Mouse (Mus musculus) hindbrain, embryonic 14.5 days (tissue): ENCODE measurements around the gene Mettl8. TPM values are rescaled to one million over a fixed set of nuclear protein-coding genes. Genes with fewer than 3 reads are reported as not detected.

Experiments used
- ATAC-seq: fragments of 200-750 bp; cut with Nextera tagmentation; 2 replicates; pipeline ENCODE4 v1.8.0; 2017; ENCODE audit warnings: moderate number of reproducible peaks, mild to moderate bottlenecking, moderate TSS enrichment, moderate library complexity; ENCODE audit not compliant: low FRiP score
- DNase-seq: peaks from one replicate; pipeline ENCODE4 v3.0.0-alpha.2; 2015; ENCODE audit warnings: low spot score
- H3K27ac ChIP-seq: fragments of 300-500 bp; sonication (generic); 2 replicates; pipeline ENCODE4 v1.5.1; 2014; ENCODE audit warnings: mild to moderate bottlenecking, moderate library complexity
- H3K27me3 ChIP-seq: fragments of 300-500 bp; sonication (generic); 2 replicates; pipeline ENCODE4 v1.6.1; 2014; ENCODE audit warnings: mild to moderate bottlenecking, low read length, mixed read lengths; ENCODE audit not compliant: control insufficient read depth, insufficient read depth
- H3K36me3 ChIP-seq: fragments of 300-500 bp; sonication (generic); replicated peaks from 2 replicates; pipeline ENCODE4 v1.6.1; 2014; ENCODE audit not compliant: control insufficient read depth, insufficient read depth
- H3K4me1 ChIP-seq: fragments of 300-500 bp; sonication (generic); replicated peaks from 2 replicates; pipeline ENCODE4 v1.6.1; 2014; ENCODE audit warnings: antibody characterized with exemption, low read length, mixed read lengths; ENCODE audit not compliant: control insufficient read depth, insufficient read depth
- H3K4me2 ChIP-seq: fragments of 300-500 bp; sonication (generic); replicated peaks from 2 replicates; pipeline ENCODE4 v1.6.1; 2014; ENCODE audit warnings: mild to moderate bottlenecking, moderate library complexity
- H3K4me3 ChIP-seq: fragments of 300-500 bp; sonication (generic); replicated peaks from 2 replicates; pipeline ENCODE4 v1.5.1; 2014; ENCODE audit warnings: mild to moderate bottlenecking, low read length
- H3K9ac ChIP-seq: fragments of 300-500 bp; sonication (generic); 2 replicates; pipeline ENCODE4 v1.6.1; 2014
- H3K9me3 ChIP-seq: fragments of 300-500 bp; sonication (generic); 2 replicates; pipeline ENCODE4 v1.6.1; 2016; ENCODE audit warnings: low read length; ENCODE audit not compliant: control insufficient read depth
- WGBS: fragments of 180-500 bp; shearing (Covaris S2); extraction: QIAGEN DNeasy Blood & Tissue Kit; methylation state at CpG from one replicate; pipeline ENCODE4 v1.1.7; 2014; 5-methylcytosine and 5-hydroxymethylcytosine counted together
- polyA plus RNA-seq: library from polyadenylated mRNA; unstranded; fragments of >200 nt; fragmentation: Nextera tagmentation; extraction: Ambion mirVana; gene quantifications from 2 replicates; pipeline ENCODE4 v1.2.1, GENCODE M21; 2014

The Mettl8 gene
- polyA plus RNA-seq = 10.9 and 13.3 TPM in 2 replicates

GRCm38 (mm10) chr2:71055300-71056114, at the start of gene Mettl8, which contains the start of gene Dcaf17:
TSS of gene Mettl8 (minus strand) at chr2:71055583.
TSS of gene Dcaf17 (plus strand) at chr2:71055328.
- Histone ChIP-seq H3K36me3 (peaks cover 8% of the 10 kb centered on the region; the same call in 1 of the 2 replicates), H3K9ac (peak within 1 kb of the TSS; percentile 87), H3K27ac (peak within 1 kb of the TSS; percentile 94), H3K4me1 (peaks cover 10% of the 10 kb centered on the region), H3K27me3 (no peaks in the 10 kb centered on the region), H3K4me3 (peak within 1 kb of the TSS; percentile 78), H3K9me3 (no peaks in the 10 kb centered on the region), H3K4me2 (peak within 1 kb of the TSS; percentile 79)
- WGBS = under 1% methylated on average over 57 of the region's 57 CpGs
- DNase-seq = peak; percentile 96
- peak; percentile 98 for ATAC-seq

DNA sequence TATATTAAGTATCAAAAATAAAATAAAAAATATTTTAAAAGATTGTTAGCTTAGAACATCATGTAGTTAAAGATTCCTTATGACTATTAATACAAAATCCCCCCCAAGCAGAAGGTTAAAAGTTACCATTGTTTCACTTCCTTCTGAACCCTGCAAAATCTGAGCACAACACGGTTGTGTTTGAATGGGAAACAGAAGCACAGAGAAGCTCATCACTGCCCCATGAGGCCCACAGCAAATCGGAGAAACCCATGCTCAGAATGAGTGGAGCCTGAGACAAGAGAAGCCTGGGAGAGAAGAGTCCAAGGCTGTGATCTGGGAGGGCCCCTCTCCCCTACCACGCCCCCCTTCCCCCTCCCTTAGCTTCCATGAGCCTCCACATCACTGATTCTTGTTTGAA, 49.3 kb upstream of the Mettl8 start:
- Histone ChIP-seq H3K9ac (no peak overlapping the region), H3K27me3 (no peaks in the 10 kb centered on the region), H3K4me1 (no peaks in the 10 kb centered on the region), H3K4me3 (no peak overlapping the region), H3K36me3 (no peaks in the 10 kb centered on the region; the same call in 1 of the 2 replicates), H3K27ac (no peak overlapping the region), H3K4me2 (no peak overlapping the region), H3K9me3 (no peaks in the 10 kb centered on the region)
- ATAC-seq (no peak), DNase-seq (no peak)
- 64% methylated on average over 3 of the region's 3 CpGs for WGBS

DNA sequence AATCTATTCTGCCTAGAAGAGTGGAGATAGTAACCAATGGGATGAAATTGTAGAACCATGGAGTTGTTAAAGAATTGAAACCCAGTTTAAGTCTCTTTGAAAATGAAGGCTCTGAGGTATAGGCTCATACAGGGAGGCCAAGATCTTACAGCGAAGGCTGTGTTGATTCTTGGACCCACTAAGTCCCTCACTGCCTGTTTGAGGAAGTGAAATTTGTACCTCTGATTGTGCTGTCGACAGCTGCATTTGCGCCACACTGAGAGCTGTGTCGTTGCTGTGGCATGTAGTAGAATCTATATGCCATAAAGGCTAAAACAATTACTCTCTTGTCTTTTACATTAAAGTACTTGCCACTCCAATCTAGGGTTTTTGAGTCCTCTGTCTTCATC, 47.9 kb upstream of the Mettl8 start:
- no peak for ATAC-seq
- no peak overlapping the region for H3K27ac ChIP-seq
- no peak overlapping the region for H3K4me3 ChIP-seq
- no peak overlapping the region for H3K4me2 ChIP-seq
- DNase-seq = no peak
- peaks cover 12% of the 10 kb centered on the region; the same call in 1 of the 2 replicates for H3K36me3 ChIP-seq
- no peaks in the 10 kb centered on the region for H3K27me3 ChIP-seq
- no peaks in the 10 kb centered on the region for H3K4me1 ChIP-seq
- WGBS = 89% methylated on average over 4 of the region's 4 CpGs
- H3K9me3 ChIP-seq = no peaks in the 10 kb centered on the region
- no peak overlapping the region for H3K9ac ChIP-seq

DNA sequence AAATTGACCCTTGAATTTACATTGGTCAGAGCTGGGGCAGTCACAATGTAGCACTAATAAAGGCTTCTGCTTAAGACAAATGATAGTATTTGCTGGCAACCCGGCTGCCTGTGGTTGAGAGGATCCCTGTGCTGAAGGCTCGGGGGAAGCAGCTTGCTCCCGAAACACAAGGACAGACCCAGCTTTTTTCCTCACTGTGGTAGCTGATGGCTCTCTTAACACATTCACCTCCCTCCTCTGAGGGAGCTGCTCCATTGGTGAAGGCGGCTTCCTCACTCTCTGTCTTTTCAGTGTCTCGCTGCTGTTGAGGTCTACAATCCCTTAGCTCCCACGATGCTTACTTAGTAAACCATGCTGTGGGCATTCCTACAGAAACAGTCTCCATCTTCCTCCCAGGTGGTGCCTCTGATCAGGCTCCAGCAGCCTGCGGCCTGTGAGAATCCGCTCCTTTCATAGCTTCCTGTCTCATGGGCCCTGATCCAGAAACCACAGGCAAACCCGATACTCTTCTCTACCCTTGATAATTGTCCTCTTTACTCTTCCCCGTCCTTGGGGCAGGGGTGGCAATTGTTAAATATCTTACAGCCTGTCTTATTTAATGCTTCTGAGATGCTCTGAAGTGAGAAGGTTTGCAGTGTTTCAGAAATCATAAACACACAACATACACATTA, 47.4 kb upstream of the Mettl8 start:
- H3K4me1 ChIP-seq = no peaks in the 10 kb centered on the region
- no peak overlapping the region for H3K4me3 ChIP-seq
- 82% methylated on average over 10 of the region's 10 CpGs for WGBS
- no peak for ATAC-seq
- no peak overlapping the region for H3K27ac ChIP-seq
- no peak overlapping the region for H3K4me2 ChIP-seq
- H3K36me3 ChIP-seq = peaks cover 12% of the 10 kb centered on the region; the same call in 1 of the 2 replicates
- H3K9me3 ChIP-seq = no peaks in the 10 kb centered on the region
- no peaks in the 10 kb centered on the region for H3K27me3 ChIP-seq
- H3K9ac ChIP-seq = no peak overlapping the region
- DNase-seq = no peak

DNA sequence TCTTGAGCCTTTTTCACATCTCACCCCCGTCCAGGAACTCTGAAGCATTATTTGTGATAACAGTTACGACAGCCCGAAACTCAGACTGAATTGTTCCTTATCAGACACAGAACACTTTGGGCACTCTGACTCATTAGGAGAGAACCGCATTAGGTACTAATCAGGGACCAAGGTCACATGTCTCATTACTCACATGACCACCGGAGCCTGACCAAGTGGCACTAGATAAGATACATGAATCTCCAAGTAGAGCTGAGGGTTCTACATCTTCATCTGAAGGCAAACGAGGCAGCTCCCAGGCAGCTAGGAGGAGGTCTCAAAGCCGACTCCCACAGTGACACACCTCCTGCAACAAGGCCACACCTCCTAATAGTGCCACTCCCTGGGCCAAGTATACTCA, 40.8 kb upstream of the Mettl8 start:
- H3K4me3 ChIP-seq = no peak overlapping the region
- no peak for DNase-seq
- 87% methylated on average over 7 of the region's 7 CpGs for WGBS
- peaks cover 33% of the 10 kb centered on the region for H3K36me3 ChIP-seq
- H3K9me3 ChIP-seq = no peaks in the 10 kb centered on the region
- H3K4me2 ChIP-seq = no peak overlapping the region
- H3K4me1 ChIP-seq = no peaks in the 10 kb centered on the region
- no peak overlapping the region for H3K27ac ChIP-seq
- H3K27me3 ChIP-seq = no peaks in the 10 kb centered on the region
- ATAC-seq = no peak
- no peak overlapping the region for H3K9ac ChIP-seq

DNA sequence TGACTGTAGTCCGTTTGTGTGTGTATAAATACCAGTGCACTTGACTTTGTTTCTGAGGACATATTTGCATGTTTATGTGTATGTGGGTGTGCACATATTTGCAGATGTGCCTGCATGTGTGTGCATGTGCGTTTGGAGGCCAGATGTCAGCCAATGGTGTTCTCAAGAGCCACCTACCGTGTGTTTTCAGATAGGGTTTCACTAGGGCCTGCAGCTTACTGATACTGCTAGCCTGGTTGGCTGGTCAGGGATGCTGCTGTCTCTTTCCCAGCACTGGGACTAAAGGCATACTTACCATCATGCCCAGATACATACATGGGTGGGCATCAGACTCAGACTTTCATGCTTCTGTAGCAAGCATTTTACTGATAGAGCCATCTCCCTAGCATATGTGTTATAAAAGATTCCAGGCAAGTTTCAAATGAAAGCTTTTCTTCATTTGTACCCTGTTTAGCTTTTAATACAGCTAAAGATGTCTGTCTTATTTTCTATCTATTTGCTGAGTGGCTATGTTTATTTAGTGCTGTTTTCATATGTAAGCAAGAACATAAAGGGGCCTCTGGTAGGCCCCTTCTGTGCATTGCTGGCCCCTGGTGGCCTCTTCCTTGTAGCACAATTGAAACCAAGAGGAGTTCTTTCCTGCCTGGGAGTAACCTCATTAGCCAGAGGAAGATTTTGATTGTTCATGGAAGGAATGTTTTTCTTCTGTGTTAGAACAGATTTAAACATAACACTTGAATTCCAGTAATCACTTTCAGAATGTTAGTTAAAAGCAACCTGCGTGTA, 35.5 kb upstream of the Mettl8 start:
- WGBS = 92% methylated on average over 4 of the region's 4 CpGs
- Histone ChIP-seq H3K4me1 (no peaks in the 10 kb centered on the region), H3K9me3 (no peaks in the 10 kb centered on the region), H3K36me3 (peaks cover 47% of the 10 kb centered on the region), H3K4me2 (no peak overlapping the region), H3K27me3 (no peaks in the 10 kb centered on the region), H3K27ac (no peak overlapping the region), H3K9ac (no peak overlapping the region), H3K4me3 (no peak overlapping the region)
- DNase-seq = no peak
- ATAC-seq = no peak

DNA sequence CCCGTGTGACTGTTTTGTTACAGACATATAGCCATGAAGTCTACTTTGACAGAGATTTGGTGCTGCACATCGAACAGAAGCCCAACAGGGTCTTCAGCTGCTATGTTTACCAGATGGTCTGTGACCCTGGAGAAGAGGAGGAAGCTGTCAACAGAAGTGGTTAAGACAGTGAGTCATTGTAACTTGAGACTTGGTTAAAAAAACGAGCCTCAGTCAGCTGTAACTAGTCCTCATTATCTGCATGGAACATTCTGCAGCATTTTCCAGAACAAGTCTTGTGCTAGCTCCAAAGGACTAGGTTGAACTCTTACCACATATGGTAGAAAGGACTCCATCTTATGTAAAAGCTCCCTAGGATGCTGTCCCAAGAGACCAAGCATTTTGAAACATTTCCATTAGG, 34.4 kb upstream of the Mettl8 start:
- no peaks in the 10 kb centered on the region for H3K4me1 ChIP-seq
- no peak overlapping the region for H3K27ac ChIP-seq
- H3K4me3 ChIP-seq = no peak overlapping the region
- H3K9me3 ChIP-seq = no peaks in the 10 kb centered on the region
- ATAC-seq (no peak), DNase-seq (no peak)
- H3K36me3 ChIP-seq = peaks cover 53% of the 10 kb centered on the region
- no peaks in the 10 kb centered on the region for H3K27me3 ChIP-seq
- no peak overlapping the region for H3K9ac ChIP-seq
- 81% methylated on average over 3 of the region's 3 CpGs for WGBS
- H3K4me2 ChIP-seq = no peak overlapping the region

GRCm38 (mm10) chr2:71083454-71084193, 28.2 kb upstream of the Mettl8 start:
- Histone ChIP-seq H3K9me3 (no peaks in the 10 kb centered on the region), H3K4me2 (no peak overlapping the region), H3K4me1 (no peaks in the 10 kb centered on the region), H3K27me3 (no peaks in the 10 kb centered on the region), H3K4me3 (no peak overlapping the region), H3K36me3 (peaks cover 43% of the 10 kb centered on the region), H3K9ac (no peak overlapping the region), H3K27ac (no peak overlapping the region)
- ATAC-seq (no peak), DNase-seq (no peak)
- 90% methylated on average over 6 of the region's 6 CpGs for WGBS
